Mouse (Mus musculus) midbrain, embryonic 10.5 days (tissue): ENCODE results near the gene Neu3. TPM values are rescaled to one million over a fixed set of nuclear protein-coding genes. Genes with fewer than 3 reads are reported as not detected.
"Not testable (repeated sequence)": the region's sequence is repeated elsewhere in the genome, so short reads cannot be mapped to it uniquely, and the experiment has no call there.

ENCODE experiments used
- DNase-seq: peaks from one replicate; pipeline ENCODE4 v3.0.0-alpha.2; 2017; ENCODE audit warnings: low spot score
- H3K27ac ChIP-seq: fragments of 300-500 bp; sonication (generic); replicated peaks from 2 replicates; pipeline ENCODE4 v1.5.1; 2016; ENCODE audit warnings: mild to moderate bottlenecking
- H3K27me3 ChIP-seq: fragments of 300-500 bp; sonication (generic); 2 replicates; pipeline ENCODE4 v1.6.1; 2016; ENCODE audit warnings: low read depth, mild to moderate bottlenecking; ENCODE audit not compliant: poor library complexity, severe bottlenecking
- H3K36me3 ChIP-seq: fragments of 300-500 bp; sonication (generic); 2 replicates; pipeline ENCODE4 v1.6.1; 2016; ENCODE audit warnings: mild to moderate bottlenecking, moderate library complexity
- H3K4me1 ChIP-seq: fragments of 300-500 bp; sonication (generic); 2 replicates; pipeline ENCODE4 v1.6.1; 2016
- H3K4me3 ChIP-seq: fragments of 300-500 bp; sonication (generic); 2 replicates; pipeline ENCODE4 v1.5.1; 2016; ENCODE audit warnings: mild to moderate bottlenecking, moderate library complexity
- H3K9me3 ChIP-seq: fragments of 300-500 bp; sonication (generic); replicated peaks from 2 replicates; pipeline ENCODE4 v1.6.1; 2016; ENCODE audit warnings: mild to moderate bottlenecking
- WGBS: fragments of 180-500 bp; shearing (Covaris S2); methylation state at CpG from one replicate; pipeline ENCODE4 v1.1.7; 2016; 5-methylcytosine and 5-hydroxymethylcytosine counted together
- polyA plus RNA-seq: library from polyadenylated mRNA; unstranded; fragments of >200 nt; fragmentation: Nextera tagmentation; extraction: Ambion mirVana; gene quantifications from 2 replicates; pipeline ENCODE4 v1.2.1, GENCODE M21; 2016

Gene Neu3
- polyA plus RNA-seq, 1 experiment from 2014 or later = 2.5 TPM

GRCm38 (mm10) chr7:99825511-99825910 lies 2.7 kb downstream of the Neu3 start:
- Histone ChIP-seq H3K27me3 (no peaks in the 10 kb centered on the region), H3K4me3 (no peak overlapping the region; the same call in 1 of the 2 replicates), H3K36me3 (no peaks in the 10 kb centered on the region), H3K4me1 (peaks cover 15% of the 10 kb centered on the region), H3K27ac (no peak overlapping the region), H3K9me3 (no peaks in the 10 kb centered on the region)
- WGBS = 82% methylated on average over 9 of the region's 9 CpGs
- no peak for DNase-seq

- DNase-seq = no peak
Measured at GRCm38 (mm10) chr7:99824649-99825483, 3.4 kb downstream of the Neu3 start.

GRCm38 (mm10) chr7:99823045-99823663 lies 5.1 kb downstream of the Neu3 start:
- Histone ChIP-seq H3K4me1 (peaks cover 10% of the 10 kb centered on the region), H3K36me3 (no peaks in the 10 kb centered on the region), H3K4me3 (no peak overlapping the region), H3K27me3 (no peaks in the 10 kb centered on the region), H3K27ac (no peak overlapping the region), H3K9me3 (no peaks in the 10 kb centered on the region)
- 90% methylated on average over 10 of the region's 10 CpGs for WGBS
- DNase-seq = no peak

More at GRCm38 (mm10) chr7:99824649-99825483, 3.4 kb downstream of the Neu3 start:
- no peak overlapping the region; the same call in 1 of the 2 replicates for H3K4me3 ChIP-seq
- no peak overlapping the region for H3K27ac ChIP-seq
- 83% methylated on average over 16 of the region's 16 CpGs for WGBS
- H3K9me3 ChIP-seq = no peaks in the 10 kb centered on the region
- peaks cover 15% of the 10 kb centered on the region for H3K4me1 ChIP-seq
- H3K36me3 ChIP-seq = no peaks in the 10 kb centered on the region
- H3K27me3 ChIP-seq = no peaks in the 10 kb centered on the region

DNA sequence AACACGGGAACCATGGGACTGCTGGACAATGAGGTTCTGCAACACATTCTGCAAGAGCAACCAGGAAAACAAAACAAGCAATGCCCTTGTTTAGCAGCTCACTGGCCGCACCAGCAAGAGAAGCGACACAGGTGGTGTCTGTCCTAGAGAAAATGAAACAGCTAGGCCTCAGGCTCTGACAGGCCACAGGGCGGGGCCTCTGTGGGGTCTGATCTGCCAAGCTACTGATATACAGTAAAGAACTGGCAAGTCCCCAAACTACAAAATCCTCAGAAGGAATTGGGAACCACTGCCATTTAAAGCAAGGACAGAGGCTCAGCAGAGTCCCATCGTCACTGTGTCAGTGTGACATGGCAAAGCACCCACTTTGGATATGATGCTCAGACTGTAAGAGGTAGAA lies 5.8 kb downstream of the Neu3 start:
- H3K36me3 ChIP-seq = no peaks in the 10 kb centered on the region
- H3K4me3 ChIP-seq = no peak overlapping the region
- DNase-seq = no peak
- peaks cover 5% of the 10 kb centered on the region; the same call in 1 of the 2 replicates for H3K4me1 ChIP-seq
- no peak overlapping the region for H3K27ac ChIP-seq
- H3K27me3 ChIP-seq = no peaks in the 10 kb centered on the region
- H3K9me3 ChIP-seq = no peaks in the 10 kb centered on the region
- 84% methylated on average over 5 of the region's 5 CpGs for WGBS

DNA sequence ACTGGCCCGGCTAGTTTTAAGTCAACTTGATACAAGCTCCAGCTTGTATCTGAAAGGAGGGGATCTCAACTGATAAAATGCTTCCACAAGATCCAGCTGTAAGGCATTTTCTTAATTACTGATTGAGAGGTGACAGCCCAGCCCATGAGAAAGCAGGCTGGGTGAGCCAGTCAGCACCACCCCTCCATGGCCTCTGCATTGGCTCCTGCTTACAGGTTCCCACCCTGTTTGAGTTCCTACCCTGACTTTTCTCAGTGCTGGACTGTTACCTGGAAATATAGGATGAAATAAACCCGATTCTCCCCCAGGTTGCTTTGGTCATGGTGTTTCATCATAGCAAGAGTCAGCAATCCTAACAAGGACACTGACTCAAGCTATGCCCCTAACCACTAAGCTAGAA lies 6.3 kb downstream of the Neu3 start:
- Histone ChIP-seq H3K4me3 (no peak overlapping the region), H3K36me3 (no peaks in the 10 kb centered on the region), H3K27me3 (no peaks in the 10 kb centered on the region), H3K27ac (no peak overlapping the region), H3K9me3 (no peaks in the 10 kb centered on the region), H3K4me1 (peaks cover 4% of the 10 kb centered on the region; the same call in 1 of the 2 replicates)
- DNase-seq = no peak
- 91% methylated on average over 2 of the region's 2 CpGs for WGBS

DNA sequence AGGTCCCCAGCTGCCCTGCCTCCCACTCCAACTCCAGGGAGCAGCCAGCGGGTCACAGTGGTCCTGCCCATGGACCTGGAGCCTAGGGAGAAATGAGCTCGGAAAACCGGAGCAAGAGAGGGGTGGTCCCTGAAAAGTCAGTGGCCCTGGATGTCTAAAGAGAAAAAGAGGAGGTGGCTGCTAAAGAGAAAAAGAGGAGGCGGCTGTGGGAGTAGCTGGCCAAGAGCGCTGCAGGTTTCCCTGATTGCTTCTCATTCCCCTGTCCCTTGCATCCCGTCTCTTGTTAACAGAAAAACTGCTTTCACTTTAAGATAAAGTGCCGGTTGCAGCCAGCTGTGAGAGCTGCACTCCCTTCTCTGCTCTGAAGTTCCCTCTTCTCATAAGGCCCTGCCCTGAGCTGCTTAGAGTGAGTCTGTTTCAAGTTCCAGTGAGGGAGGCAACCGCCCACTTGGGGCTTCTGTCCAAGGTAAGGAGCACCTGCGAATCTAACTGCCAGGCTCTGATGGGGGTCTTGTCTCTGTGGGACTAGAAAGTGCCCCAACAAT lies 10.0 kb downstream of the Neu3 start:
- H3K27ac ChIP-seq, DNase-seq, H3K9me3 ChIP-seq, H3K36me3 ChIP-seq, H3K27me3 ChIP-seq, H3K4me3 ChIP-seq, H3K4me1 ChIP-seq: not testable (repeated sequence)
- WGBS = 16% methylated on average over 9 of the region's 9 CpGs

GRCm38 (mm10) chr7:99813394-99813793 lies 14.8 kb downstream of the Neu3 start:
- no peaks in the 10 kb centered on the region for H3K27me3 ChIP-seq
- no peaks in the 10 kb centered on the region for H3K9me3 ChIP-seq
- WGBS = 90% methylated on average over 11 of the region's 11 CpGs
- peaks cover 4% of the 10 kb centered on the region; the same call in 1 of the 2 replicates for H3K4me1 ChIP-seq
- H3K4me3 ChIP-seq = no peak overlapping the region
- no peak overlapping the region for H3K27ac ChIP-seq
- no peak for DNase-seq
- H3K36me3 ChIP-seq = peaks cover 4% of the 10 kb centered on the region; the same call in 1 of the 2 replicates

GRCm38 (mm10) chr7:99811661-99812060 lies 16.6 kb downstream of the Neu3 start:
- Histone ChIP-seq H3K27ac (no peak overlapping the region), H3K4me3 (no peak overlapping the region), H3K27me3 (no peaks in the 10 kb centered on the region), H3K9me3 (no peaks in the 10 kb centered on the region), H3K4me1 (no peaks in the 10 kb centered on the region), H3K36me3 (peaks cover 4% of the 10 kb centered on the region; the same call in 1 of the 2 replicates)
- DNase-seq = no peak
- 95% methylated on average over 4 of the region's 4 CpGs for WGBS

DNA sequence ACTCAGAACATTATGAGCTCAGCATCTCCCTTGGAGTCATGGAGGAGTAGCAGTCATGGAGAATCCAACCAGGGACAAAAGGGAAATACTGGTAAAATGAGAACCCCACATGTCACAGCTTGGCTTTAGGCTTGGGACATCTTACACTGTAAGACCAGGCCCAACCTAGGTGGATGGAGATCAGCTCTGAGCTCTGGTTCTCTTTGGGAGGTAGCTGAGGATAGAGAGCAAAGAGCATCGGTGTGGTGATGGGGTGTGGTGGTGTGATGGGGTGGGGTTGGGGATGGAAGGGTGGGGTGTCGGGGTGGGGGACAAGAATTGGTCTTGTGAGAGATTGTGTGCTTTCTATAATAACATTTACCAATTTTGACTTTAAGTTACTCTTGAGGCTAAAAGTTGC lies 17.4 kb downstream of the Neu3 start:
- Histone ChIP-seq H3K27me3 (no peaks in the 10 kb centered on the region), H3K4me3 (no peak overlapping the region), H3K27ac (no peak overlapping the region), H3K4me1 (no peaks in the 10 kb centered on the region), H3K36me3 (peaks cover 4% of the 10 kb centered on the region; the same call in 1 of the 2 replicates), H3K9me3 (no peaks in the 10 kb centered on the region)
- DNase-seq = no peak
- WGBS = 94% methylated on average over 2 of the region's 2 CpGs

DNA sequence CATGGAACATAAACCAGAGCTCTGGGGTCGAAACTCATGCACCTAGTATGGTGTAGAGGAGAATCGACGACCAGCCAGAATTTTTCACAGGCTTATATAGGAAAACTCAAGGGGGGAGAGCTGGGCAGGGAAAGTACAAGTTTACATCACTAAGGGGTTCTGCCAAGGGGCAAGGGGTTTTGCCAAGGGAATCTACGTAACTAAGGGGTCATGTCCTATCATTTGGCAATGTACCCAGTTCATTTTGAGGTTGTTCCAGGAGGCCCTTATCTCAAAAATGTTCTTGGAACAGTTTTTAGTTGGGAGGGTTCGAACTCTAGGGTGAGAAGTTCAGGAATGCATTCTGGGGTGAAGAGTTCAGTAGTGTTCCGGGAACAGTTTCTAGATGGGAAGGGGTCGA lies 21.2 kb downstream of the Neu3 start:
- H3K36me3 ChIP-seq, H3K27me3 ChIP-seq: not testable (repeated sequence)
- 91% methylated on average over 7 of the region's 7 CpGs for WGBS

DNA sequence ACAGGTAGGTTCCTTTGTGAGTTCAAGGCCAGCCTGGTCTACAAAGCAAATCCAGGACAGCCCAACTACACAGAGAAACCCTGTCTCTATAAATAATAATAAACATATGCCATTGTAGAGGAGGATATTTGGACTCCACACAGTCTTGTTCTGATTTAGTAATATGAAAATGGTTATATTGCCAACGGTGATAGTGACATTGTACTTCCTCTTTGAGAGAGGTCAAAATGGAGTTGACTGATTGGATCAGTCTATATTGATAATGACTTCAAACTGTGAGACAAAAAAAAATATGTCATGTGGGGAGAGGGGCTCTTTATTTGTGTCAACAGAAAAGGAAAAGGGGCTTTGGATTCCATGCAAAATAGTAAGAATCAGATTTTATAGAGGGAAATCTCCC lies 22.9 kb downstream of the Neu3 start:
- Histone ChIP-seq H3K4me1 (no peaks in the 10 kb centered on the region), H3K27me3 (no peaks in the 10 kb centered on the region), H3K4me3 (no peak overlapping the region), H3K36me3 (no peaks in the 10 kb centered on the region), H3K27ac (no peak overlapping the region), H3K9me3 (no peaks in the 10 kb centered on the region)
- DNase-seq = no peak
- 93% methylated on average over 1 of the region's 1 CpGs for WGBS

More for the DNA sequence above, 21.2 kb downstream of the Neu3 start:
- H3K4me3 ChIP-seq, H3K9me3 ChIP-seq, H3K4me1 ChIP-seq, DNase-seq, H3K27ac ChIP-seq: not testable (repeated sequence)

GRCm38 (mm10) chr7:99804033-99804432 lies 24.2 kb downstream of the Neu3 start:
- 84% methylated on average over 3 of the region's 3 CpGs for WGBS
- DNase-seq, H3K9me3 ChIP-seq, H3K27ac ChIP-seq, H3K4me3 ChIP-seq, H3K4me1 ChIP-seq, H3K36me3 ChIP-seq, H3K27me3 ChIP-seq: not testable (repeated sequence)

DNA sequence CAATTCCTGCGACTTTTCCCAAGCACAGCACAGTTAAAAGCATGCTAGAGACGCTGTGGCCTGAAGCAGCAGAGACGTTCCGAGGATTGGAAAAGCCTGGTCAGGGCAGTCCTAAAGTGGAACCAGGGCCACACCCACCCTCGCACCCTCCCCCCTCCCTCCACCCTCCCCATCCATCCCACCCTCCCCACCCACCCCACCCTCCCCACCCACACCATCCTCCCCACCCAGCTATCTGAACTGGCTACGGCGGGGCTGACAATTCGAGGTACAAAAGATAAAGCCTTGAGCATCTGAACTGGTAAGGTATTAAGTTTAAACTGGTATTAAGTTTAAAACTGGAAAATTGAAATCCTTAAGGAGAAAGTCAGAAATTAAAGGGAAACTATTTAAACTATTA lies 24.7 kb downstream of the Neu3 start:
- Histone ChIP-seq H3K4me3 (no peak overlapping the region), H3K27ac (no peak overlapping the region), H3K36me3 (no peaks in the 10 kb centered on the region), H3K4me1 (no peaks in the 10 kb centered on the region), H3K9me3 (no peaks in the 10 kb centered on the region), H3K27me3 (no peaks in the 10 kb centered on the region)
- DNase-seq = no peak
- 76% methylated on average over 8 of the region's 8 CpGs for WGBS
